ENCODE assay signal across 17 mouse cellular contexts in genomic region chr5:126606756-126607155, GRCm38 (mm10).
DNase-seq lines count a peak whose midpoint lies in the region; ATAC-seq and TF ChIP-seq lines count a peak whose summit lies in the region.
"Had no signal": no experiment of that assay in that cellular context is flagged by ENCODE, and none has a peak within 500 bp of the region (broad histone marks: within the 10 kb centered on the region; RNA-seq: fewer than 3 reads in every experiment).

No protein-coding gene starts in this region.

- no peaks in the 10 kb centered on the region for H3K36me3 ChIP-seq in forebrain, postnatal 0 days (ENCODE audit: insufficient read depth)
- H3K36me3 ChIP-seq in forebrain, embryonic 10.5 days (replicated peaks), result no peaks in the 10 kb centered on the region
- H3K36me3 ChIP-seq: embryonic facial prominence, embryonic 10.5 days; embryonic facial prominence, embryonic 12.5 days; forebrain, embryonic 12.5 days had no signal

- no peak overlapping the region for H3K27ac ChIP-seq in forebrain, postnatal 0 days (ENCODE audit: low read depth, low read length)
- H3K27ac ChIP-seq in forebrain, embryonic 10.5 days, result no peak overlapping the region
- H3K27ac ChIP-seq: embryonic facial prominence, embryonic 10.5 days; embryonic facial prominence, embryonic 12.5 days; forebrain, embryonic 12.5 days had no signal

- H3K4me3 ChIP-seq in forebrain, postnatal 0 days (ENCODE audit: low read depth, low read length), result no peak overlapping the region
- H3K4me3 ChIP-seq in forebrain, embryonic 10.5 days, result no peak overlapping the region
- H3K4me3 ChIP-seq: embryonic facial prominence, embryonic 10.5 days; embryonic facial prominence, embryonic 12.5 days; forebrain, embryonic 12.5 days had no signal

- peak; percentile 66; the same call in 1 of the 2 replicates for ATAC-seq in forebrain, postnatal 0 days
- ATAC-seq: forebrain, embryonic 14.5 days; forebrain, embryonic 16.5 days had no signal

- no peaks in the 10 kb centered on the region for H3K27me3 ChIP-seq in forebrain, postnatal 0 days (ENCODE audit: insufficient read depth, low read length)
- H3K27me3 ChIP-seq in forebrain, embryonic 10.5 days (ENCODE audit: poor library complexity, severe bottlenecking), result no peaks in the 10 kb centered on the region
- H3K27me3 ChIP-seq: embryonic facial prominence, embryonic 12.5 days; forebrain, embryonic 12.5 days had no signal

- H3K4me2 ChIP-seq in forebrain, postnatal 0 days (ENCODE audit: low read depth), result no peak overlapping the region
- H3K4me2 ChIP-seq: embryonic facial prominence, embryonic 12.5 days; forebrain, embryonic 12.5 days had no signal

- WGBS in forebrain, postnatal 0 days, result 60% methylated on average over 5 of the region's 5 CpGs
- WGBS in forebrain, embryonic 10.5 days, result 89% methylated on average over 5 of the region's 5 CpGs

- H3K4me1 ChIP-seq in forebrain, postnatal 0 days (ENCODE audit: insufficient read depth), result no peaks in the 10 kb centered on the region
- no peaks in the 10 kb centered on the region for H3K4me1 ChIP-seq in forebrain, embryonic 10.5 days
- H3K4me1 ChIP-seq: embryonic facial prominence, embryonic 10.5 days; embryonic facial prominence, embryonic 12.5 days; forebrain, embryonic 12.5 days had no signal

- no peak overlapping the region for H3K9ac ChIP-seq in forebrain, postnatal 0 days
- H3K9ac ChIP-seq: embryonic facial prominence, embryonic 12.5 days; forebrain, embryonic 12.5 days had no signal

- no peaks in the 10 kb centered on the region for H3K9me3 ChIP-seq in forebrain, postnatal 0 days (ENCODE audit: low read length)
- H3K9me3 ChIP-seq in forebrain, embryonic 10.5 days, result no peaks in the 10 kb centered on the region
- H3K9me3 ChIP-seq: embryonic facial prominence, embryonic 10.5 days; embryonic facial prominence, embryonic 12.5 days; forebrain, embryonic 12.5 days had no signal

- DNase-seq in cerebellum, postnatal 14 days, result peak; percentile 37 to 63
- DNase-seq in cerebellum, adult 8-10 months, result no peak
- peak; percentile 60 for DNase-seq in forebrain, postnatal 0 days
- DNase-seq in forebrain, embryonic 10.5 days (ENCODE audit: extremely low spot score, low spot score), result no peak
- DNase-seq in right cerebral cortex, postnatal 4 days, result peak; percentile 15
- no peak for DNase-seq in right cerebral cortex, postnatal 25 days
- DNase-seq in retina, embryonic 14.5 days (ENCODE audit: low spot score), result no peak
- DNase-seq: adrenal gland, adult 2 months; adrenal gland, postnatal 10 days; adrenal gland, postnatal 25 days; cerebellum, adult 18-20 months; cerebellum, adult 9-10 months had no signal

- TF ChIP-seq CTCF in forebrain, postnatal 0 days (IDR thresholded peaks at IDR 0.05; ENCODE audit: low read depth), result no peak

Comparison
In these comparisons a context has a peak if more than half of its experiments do, and no peak if none do; other contexts are left out.
1. DNase-seq: peak in cerebellum, postnatal 14 days (2 of 2), forebrain, postnatal 0 days (single experiment) and right cerebral cortex, postnatal 4 days (single experiment); none in cerebellum, adult 8-10 months (single experiment), forebrain, embryonic 10.5 days (single experiment), right cerebral cortex, postnatal 25 days (single experiment) and retina, embryonic 14.5 days (single experiment).